Mouse (Mus musculus): ENCODE data around the gene Selenom. TPM values are rescaled to one million over a fixed set of nuclear protein-coding genes. Genes with fewer than 3 reads are reported as not detected.
A peak's percentile ranks its signal among the peaks of the same experiment; 100 is the strongest.

The Selenom gene
- polyA plus RNA-seq, 1 experiment from 2014 or later: 99.2 TPM

DNA sequence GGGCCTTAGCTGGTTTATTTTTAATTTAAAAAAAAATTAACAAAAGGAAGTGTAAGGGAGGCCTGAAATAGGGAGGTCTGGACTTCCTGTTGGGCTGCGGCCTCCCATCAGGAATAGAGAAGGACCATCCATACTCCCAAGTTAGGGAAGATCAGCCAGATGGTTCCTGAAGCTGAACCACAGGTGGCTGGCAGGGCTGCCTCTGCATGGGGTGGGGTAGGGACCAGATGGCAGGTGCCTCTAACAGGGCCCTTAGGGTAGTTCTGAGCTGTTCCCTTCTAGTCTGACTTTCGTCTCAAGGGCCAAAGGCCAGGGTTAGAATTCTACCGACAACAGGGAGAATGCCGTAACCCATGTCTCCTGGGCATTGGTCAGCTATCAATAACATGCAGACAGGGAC, 1.2 kb downstream of the Selenom start:
- Histone ChIP-seq H3K9ac (peak overlapping the region; percentile 57), H3K4me3 (peak overlapping the region; percentile 57), H3K27me3 (no peaks in the 10 kb centered on the region), H3K27ac (no peak overlapping the region), H3K36me3 (peaks cover 19% of the 10 kb centered on the region), H3K4me1 (peaks cover 30% of the 10 kb centered on the region), H3K4me2 (peak overlapping the region; percentile 77), H3K9me3 (no peaks in the 10 kb centered on the region)
- WGBS: 76% methylated on average over 4 of the region's 4 CpGs
- ATAC-seq (ENCODE audit: borderline replicate concordance, extremely low read depth, low FRiP score, low TSS enrichment): no peak

GRCm38 (mm10) chr11:3516121-3516520, 1.6 kb downstream of the Selenom start:
- 0 out of 2 replicates have a peak overlapping the region, but pooled peaks have one; percentile 57 for H3K4me3 ChIP-seq
- ATAC-seq (ENCODE audit: borderline replicate concordance, extremely low read depth, low FRiP score, low TSS enrichment): no peak
- no peak overlapping the region for H3K9ac ChIP-seq

DNA sequence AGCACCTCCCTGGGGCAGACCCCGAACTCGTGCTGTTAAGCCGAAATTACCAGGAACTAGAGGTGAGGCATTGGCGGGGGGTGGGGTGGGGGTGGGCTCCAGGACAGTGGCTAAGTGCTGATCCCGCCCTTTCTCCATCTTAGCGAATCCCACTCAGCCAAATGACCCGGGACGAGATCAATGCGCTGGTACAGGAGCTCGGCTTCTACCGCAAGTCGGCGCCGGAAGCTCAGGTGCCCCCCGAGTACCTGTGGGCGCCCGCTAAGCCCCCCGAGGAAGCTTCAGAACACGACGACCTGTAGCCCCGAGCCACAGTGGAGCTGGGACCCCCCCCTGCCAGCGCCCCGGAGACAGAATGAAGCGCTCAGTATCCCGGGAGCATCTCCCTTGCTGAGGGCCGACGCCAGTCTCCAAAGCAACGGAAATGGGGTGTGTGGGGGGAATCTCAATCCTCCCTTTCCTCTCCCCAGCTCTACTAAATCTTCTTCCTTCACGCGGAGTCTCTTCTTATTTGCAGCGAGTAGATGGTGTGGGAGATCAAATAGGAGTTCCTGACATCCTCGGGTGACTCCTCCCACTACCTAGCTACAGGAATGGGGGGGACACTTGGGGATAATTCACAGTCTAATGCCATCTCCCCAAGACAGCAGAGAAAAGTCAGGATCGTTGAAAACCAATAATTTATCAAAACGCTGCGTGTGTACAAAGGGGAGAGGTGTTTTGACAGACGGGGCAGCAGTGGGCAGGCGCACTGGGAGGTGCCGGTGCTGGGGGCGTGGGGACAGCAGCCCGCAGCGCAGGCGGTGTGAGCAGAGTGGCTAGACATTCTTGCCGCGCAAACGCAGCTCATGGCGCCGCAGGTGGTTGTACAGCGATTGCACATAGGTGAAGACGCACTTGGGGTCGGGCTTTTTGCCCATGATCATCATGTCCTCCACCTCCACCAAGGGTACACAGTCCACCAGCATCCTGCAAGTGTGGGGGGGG, 2.7 kb downstream of the Selenom start:
- Histone ChIP-seq H3K9me3 (no peaks in the 10 kb centered on the region), H3K27ac (no peak overlapping the region), H3K4me2 (peak overlapping the region; percentile 64), H3K9ac (peak overlapping the region; percentile 29), H3K4me1 (peaks cover 30% of the 10 kb centered on the region), H3K36me3 (peaks cover 34% of the 10 kb centered on the region), H3K27me3 (no peaks in the 10 kb centered on the region), H3K4me3 (peak overlapping the region; percentile 22)
- ATAC-seq (ENCODE audit: borderline replicate concordance, extremely low read depth, low FRiP score, low TSS enrichment): peak; percentile 36; the same call in 1 of the 2 replicates
- 2% methylated on average over 50 of the region's 50 CpGs for WGBS

More at GRCm38 (mm10) chr11:3516121-3516520, 1.6 kb downstream of the Selenom start:
- no peaks in the 10 kb centered on the region for H3K9me3 ChIP-seq
- H3K4me2 ChIP-seq: peak overlapping the region; percentile 77; the same call in 1 of the 2 replicates
- peaks cover 30% of the 10 kb centered on the region for H3K4me1 ChIP-seq
- no peaks in the 10 kb centered on the region for H3K27me3 ChIP-seq
- H3K27ac ChIP-seq: no peak overlapping the region
- peaks cover 24% of the 10 kb centered on the region for H3K36me3 ChIP-seq
- WGBS: 73% methylated on average over 5 of the region's 5 CpGs

DNA sequence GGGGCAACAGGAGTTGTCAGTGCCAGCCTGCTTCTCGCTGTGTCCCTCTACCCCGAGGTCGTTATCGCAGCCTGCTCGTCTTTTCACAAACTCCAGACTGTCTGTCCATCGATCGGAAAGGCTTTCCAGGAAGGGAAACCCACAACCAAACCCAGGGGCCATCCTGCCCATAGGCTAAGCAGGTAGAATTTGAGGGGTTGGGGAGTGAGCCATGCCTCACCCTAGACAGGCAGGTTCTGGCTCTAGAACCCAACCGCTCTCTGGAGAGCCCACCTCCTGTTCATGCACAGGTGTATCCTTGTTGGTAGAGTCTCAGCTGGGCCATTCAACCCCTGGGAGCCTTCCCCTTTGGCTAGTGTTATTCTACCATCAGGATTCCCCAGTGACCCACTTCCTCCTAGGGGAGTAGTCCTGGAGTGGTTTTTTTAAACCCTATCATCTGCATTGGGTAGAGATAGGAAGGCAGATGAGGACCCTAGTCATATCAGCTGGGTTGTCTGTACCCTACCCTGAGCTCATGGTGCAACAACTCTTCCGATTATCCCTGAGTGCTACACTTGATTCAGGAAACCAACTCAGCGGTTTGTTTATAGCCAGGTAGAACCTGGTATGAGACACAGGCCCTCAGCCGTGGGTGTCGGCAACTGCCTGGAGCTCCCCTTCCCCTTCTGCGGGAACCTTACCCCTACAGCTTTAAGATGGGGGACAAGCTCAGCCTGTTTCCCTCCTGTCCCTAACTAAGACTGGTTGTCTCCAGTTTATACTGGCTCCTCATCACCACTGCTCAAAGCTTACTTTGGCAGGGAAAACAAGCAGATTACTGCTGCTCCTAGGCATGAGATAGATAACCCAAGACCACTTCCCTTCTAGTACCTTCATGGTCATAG, 3.6 kb downstream of the Selenom start:
- 45% methylated on average over 13 of the region's 13 CpGs for WGBS
- ATAC-seq (ENCODE audit: borderline replicate concordance, extremely low read depth, low FRiP score, low TSS enrichment): no peak
- Histone ChIP-seq H3K27me3 (no peaks in the 10 kb centered on the region), H3K9me3 (no peaks in the 10 kb centered on the region), H3K4me2 (peak overlapping the region; percentile 64), H3K4me1 (peaks cover 30% of the 10 kb centered on the region), H3K36me3 (peaks cover 43% of the 10 kb centered on the region), H3K27ac (no peak overlapping the region), H3K9ac (0 out of 2 replicates have a peak overlapping the region, but pooled peaks have one; percentile 29), H3K4me3 (peak overlapping the region; percentile 22)

DNA sequence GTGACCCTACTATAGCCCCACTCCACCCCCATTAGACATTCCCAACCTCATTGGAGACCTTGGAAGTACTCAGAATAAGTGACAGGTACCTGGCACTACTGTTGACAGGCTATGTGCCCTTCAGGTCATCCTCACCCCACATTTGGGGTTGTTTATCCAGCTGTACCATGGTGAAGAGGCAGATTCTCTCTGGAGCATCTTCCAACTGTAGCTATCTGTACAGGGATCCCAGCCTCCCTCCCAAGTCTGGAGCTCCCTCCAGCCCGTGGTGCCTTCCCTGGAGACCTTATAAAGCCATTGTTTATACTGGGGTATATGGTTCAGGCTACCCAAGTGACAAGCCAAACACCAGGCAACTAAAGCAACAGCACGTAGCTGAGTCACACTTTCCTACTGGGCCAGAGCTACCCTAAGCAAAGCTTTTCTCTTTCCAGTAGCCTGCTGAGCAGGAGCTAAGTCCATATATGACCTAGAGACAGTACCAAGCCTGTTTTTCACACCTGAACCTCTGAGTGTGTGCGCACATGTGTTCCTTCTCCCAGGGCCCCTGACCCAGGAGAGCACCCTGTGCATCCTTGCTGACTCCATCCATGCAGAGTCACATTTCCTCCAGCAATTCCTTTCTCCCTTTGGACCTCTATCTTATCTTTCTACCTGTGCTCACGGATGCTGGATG, 4.7 kb downstream of the Selenom start:
- 57% methylated on average over 4 of the region's 4 CpGs for WGBS
- H3K27me3 ChIP-seq: no peaks in the 10 kb centered on the region
- no peak overlapping the region for H3K27ac ChIP-seq
- H3K9me3 ChIP-seq: no peaks in the 10 kb centered on the region
- H3K4me3 ChIP-seq: no peak overlapping the region
- H3K4me2 ChIP-seq: no peak overlapping the region
- no peak overlapping the region for H3K9ac ChIP-seq
- H3K36me3 ChIP-seq: peaks cover 54% of the 10 kb centered on the region
- H3K4me1 ChIP-seq: peaks cover 28% of the 10 kb centered on the region
- ATAC-seq (ENCODE audit: borderline replicate concordance, extremely low read depth, low FRiP score, low TSS enrichment): no peak

- no peak for ATAC-seq (ENCODE audit: borderline replicate concordance, extremely low read depth, low FRiP score, low TSS enrichment)
- Histone ChIP-seq H3K27ac (no peak overlapping the region), H3K36me3 (peaks cover 61% of the 10 kb centered on the region), H3K9me3 (no peaks in the 10 kb centered on the region), H3K27me3 (no peaks in the 10 kb centered on the region), H3K4me2 (no peak overlapping the region), H3K9ac (no peak overlapping the region), H3K4me3 (no peak overlapping the region), H3K4me1 (peaks cover 26% of the 10 kb centered on the region)
- WGBS: 56% methylated on average over 11 of the region's 11 CpGs
Observed at GRCm38 (mm10) chr11:3519756-3520398, 5.4 kb downstream of the Selenom start.

DNA sequence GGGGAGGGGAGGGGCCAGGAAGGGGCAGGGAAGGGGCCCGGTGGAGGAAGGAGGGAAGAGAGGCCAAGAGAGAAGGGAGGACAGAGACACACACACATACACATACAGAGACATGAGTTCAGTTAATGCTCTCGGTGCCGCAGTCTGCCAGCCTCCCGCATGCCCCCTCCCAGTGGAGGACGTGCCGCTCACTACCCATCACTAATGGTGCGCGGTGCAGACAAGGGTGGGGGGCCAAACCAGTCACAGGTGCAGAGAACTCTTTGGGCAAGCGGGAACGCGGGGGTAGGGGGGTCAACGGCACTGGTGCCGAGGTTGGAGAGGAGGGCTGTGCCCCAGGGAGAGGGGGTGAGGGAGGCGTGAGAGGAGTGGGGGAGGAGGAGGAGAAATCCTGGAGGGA, 6.4 kb downstream of the Selenom start:
- Histone ChIP-seq H3K4me1 (peaks cover 18% of the 10 kb centered on the region), H3K4me3 (no peak overlapping the region), H3K4me2 (no peak overlapping the region), H3K9ac (no peak overlapping the region), H3K27me3 (no peaks in the 10 kb centered on the region), H3K9me3 (no peaks in the 10 kb centered on the region), H3K36me3 (peaks cover 72% of the 10 kb centered on the region), H3K27ac (no peak overlapping the region)
- no peak for ATAC-seq (ENCODE audit: borderline replicate concordance, extremely low read depth, low FRiP score, low TSS enrichment)
- WGBS: 71% methylated on average over 14 of the region's 14 CpGs

- Histone ChIP-seq H3K27me3 (no peaks in the 10 kb centered on the region), H3K9me3 (no peaks in the 10 kb centered on the region), H3K4me2 (no peak overlapping the region), H3K27ac (no peak overlapping the region), H3K4me1 (peaks cover 14% of the 10 kb centered on the region), H3K4me3 (no peak overlapping the region), H3K9ac (no peak overlapping the region), H3K36me3 (peaks cover 78% of the 10 kb centered on the region)
- WGBS: 83% methylated on average over 23 of the region's 23 CpGs
- no peak for ATAC-seq (ENCODE audit: borderline replicate concordance, extremely low read depth, low FRiP score, low TSS enrichment)
Observed at GRCm38 (mm10) chr11:3521339-3522224, 7.1 kb downstream of the Selenom start.

- peaks cover 87% of the 10 kb centered on the region for H3K36me3 ChIP-seq
- H3K9ac ChIP-seq: no peak overlapping the region
- WGBS: 87% methylated on average over 17 of the region's 17 CpGs
- no peaks in the 10 kb centered on the region for H3K27me3 ChIP-seq
- peaks cover 5% of the 10 kb centered on the region for H3K4me1 ChIP-seq
- no peak overlapping the region for H3K4me3 ChIP-seq
- H3K27ac ChIP-seq: no peak overlapping the region
- ATAC-seq (ENCODE audit: borderline replicate concordance, extremely low read depth, low FRiP score, low TSS enrichment): no peak
- no peaks in the 10 kb centered on the region for H3K9me3 ChIP-seq
- no peak overlapping the region for H3K4me2 ChIP-seq
Observed at GRCm38 (mm10) chr11:3522285-3523000, 8.0 kb downstream of the Selenom start.
